Mouse (Mus musculus) CD4-positive, CD25-positive, alpha-beta regulatory T cell, adult 4 months (primary cell): ENCODE results near the gene G3bp2. TPM values are rescaled to one million over a fixed set of nuclear protein-coding genes. Genes with fewer than 3 reads are reported as not detected.
"Not testable (repeated sequence)": the region's sequence is repeated elsewhere in the genome, so short reads cannot be mapped to it uniquely, and the experiment has no call there.

ENCODE experiments used
- ATAC-seq: one replicate; pipeline ENCODE4 v1.8.0; 2017
- polyA plus RNA-seq, 2 experiments: library from polyadenylated mRNA; unstranded; fragments of 100-300 nt; shearing (Covaris generic); gene quantifications; one replicate each; pipeline ENCODE4 v1.2.1; 2017

The G3bp2 gene
- polyA plus RNA-seq, result 100 to 1,000 TPM; 210 to 252 TPM

DNA sequence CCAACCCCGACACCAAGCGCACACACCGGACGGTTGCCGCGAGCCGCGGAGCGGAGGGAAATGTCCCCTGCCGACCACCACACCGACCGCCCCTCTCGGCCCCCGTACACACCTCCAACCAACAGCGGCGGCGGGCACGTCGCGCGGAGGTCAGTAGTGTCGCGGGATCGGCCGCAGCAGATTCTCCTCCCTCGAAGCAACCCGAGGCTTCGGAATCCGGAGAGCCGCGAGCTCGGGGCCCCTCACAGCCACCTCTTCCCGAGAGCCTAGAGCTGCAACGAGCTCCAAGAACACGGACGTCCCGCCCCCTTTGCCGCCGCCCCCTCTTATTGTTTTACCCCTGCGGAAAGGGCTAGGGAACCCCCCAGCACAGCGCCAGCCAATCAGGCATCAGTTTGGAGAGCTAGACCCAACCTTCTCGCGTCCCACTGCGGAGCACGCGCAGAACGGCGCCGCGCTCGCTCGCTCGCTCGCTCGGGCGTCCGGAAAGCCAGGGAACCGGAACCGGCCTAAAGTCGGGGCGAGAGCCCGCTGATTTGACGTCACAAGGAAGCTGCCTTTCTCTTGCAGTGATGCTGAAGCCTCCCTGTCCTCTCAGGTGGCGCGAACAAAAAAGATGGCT is at the start of gene G3bp2:
TSS of gene G3bp2 (minus strand) at position 303 of the 622 bp plus-strand sequence.
- peak; percentile 92 for ATAC-seq

DNA sequence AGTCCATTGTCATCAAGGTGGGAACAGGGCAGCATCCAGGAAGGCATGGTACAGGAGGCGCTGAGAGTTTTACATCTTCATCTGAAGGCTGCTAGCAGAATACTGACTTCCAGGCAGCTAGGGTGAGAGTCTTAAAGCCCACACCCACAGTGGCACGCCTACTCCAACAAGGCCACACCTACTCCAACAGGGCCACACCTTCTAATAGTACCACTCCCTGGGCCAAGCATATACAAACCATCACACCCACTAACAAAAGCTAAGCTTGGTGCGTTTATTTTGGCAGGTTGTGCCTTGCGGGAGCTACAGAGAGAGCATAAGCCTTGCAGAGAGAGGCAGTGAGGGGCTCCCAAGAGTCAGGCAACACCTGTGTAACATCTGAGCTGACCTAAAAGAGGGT is 49.5 kb upstream of the G3bp2 start:
- not testable (repeated sequence) for ATAC-seq

DNA sequence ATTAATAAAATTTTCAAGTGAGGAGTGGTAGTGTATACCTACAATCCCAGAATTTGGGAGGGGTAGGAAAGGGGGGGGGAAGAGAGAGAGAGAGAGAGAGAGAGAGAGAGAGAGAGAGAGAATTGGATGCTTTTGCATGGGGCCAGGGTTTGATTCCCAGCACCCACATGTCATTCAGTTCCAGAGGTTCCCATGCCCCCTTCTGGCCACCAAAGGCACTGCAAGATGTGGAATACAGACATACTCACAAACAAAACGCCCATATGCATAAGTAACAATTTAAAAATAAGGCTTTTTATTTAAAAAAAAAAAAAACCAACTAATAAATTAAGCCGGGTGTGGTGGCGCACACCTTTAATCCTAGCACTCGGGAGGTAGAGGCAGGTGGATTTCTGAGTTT is 48.6 kb upstream of the G3bp2 start:
- ATAC-seq, result no peak

DNA sequence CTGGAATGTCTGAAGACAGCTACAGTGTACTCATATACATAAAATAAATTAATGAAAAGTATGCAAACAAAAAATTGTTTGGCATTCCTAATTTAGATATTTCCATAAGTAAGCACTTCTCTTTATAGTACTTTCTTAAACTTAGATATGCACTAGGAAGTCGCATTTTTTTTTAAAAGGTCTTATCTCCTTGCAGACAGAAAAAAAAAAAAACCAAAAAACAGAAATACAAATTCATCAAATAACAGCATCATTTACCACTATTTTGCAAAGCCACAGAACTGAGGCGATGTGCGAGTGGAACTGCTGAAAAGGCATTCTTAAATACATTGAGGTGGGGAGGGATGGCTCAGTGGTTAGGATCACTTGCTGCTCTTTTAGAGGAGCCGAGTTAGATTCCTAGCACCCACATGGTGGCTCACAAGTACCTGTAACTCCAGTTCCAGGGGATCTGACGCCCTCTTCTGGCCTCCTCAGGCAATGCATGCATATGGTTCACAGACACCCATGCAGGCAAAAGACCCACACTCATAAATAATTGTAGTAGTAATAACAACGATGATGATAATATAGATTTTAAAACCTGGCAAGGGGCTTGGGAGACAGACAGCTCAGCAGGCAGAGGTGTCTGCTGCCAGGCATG is 46.6 kb upstream of the G3bp2 start:
- ATAC-seq, result no peak

DNA sequence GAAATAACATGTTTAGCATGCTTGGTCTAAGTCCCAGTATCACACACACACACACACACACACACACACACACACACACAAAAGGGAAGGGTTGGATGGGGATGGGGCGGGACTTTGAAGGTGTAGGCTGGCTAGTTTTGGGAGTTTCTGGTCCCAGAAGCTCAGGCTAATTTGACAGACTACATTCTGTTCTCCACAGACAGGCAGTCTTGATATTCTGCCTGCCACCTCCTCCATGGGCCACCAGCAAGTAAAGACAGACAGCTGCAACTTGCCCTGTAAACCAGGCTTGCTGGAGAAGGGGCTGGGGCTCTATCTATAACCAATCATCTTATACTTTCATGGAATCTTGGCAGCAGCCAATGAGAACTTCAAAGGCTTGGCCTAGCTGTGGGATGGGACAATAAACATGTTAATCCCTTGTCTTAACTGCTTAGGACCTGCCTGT is 45.8 kb upstream of the G3bp2 start:
- ATAC-seq, result no peak

DNA sequence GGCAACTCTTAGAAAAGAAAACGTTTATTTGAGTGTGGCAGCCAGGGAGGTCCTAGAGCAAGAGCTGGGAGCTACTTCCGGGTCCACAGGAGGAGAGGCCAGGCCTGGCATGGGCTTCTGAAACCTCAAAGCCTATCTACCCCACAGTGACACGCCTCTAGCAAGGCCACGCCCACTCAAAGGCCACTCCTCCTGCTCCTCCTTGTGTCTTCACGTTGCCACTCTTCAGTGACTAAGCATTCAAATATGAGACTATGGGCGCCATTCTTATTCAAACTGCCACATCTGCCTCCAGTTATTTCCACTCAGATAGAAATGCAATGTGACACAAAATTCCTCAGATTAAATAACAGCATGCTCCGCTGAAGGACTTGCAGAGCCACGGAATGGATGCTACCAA is 45.1 kb upstream of the G3bp2 start:
- ATAC-seq, result no peak

DNA sequence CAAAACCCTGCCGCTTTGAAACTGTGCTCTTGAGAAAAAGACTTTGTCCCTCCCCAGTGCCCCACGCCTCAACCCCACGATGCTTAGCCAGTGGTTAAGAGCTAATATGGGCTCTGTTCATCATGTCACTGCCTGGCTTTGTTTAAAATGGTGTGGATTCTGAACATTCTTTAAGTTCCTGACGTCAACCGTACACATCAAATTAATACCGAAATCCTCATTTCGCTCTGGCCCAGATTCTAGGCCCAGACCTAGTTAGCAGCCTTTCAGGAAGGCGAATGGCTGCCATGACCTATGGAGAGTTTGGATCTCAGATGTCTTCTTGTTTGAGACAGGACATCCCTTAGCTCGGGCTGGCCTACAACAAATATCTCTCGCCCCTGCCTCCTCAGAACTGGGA is 44.2 kb upstream of the G3bp2 start:
- no peak for ATAC-seq

DNA sequence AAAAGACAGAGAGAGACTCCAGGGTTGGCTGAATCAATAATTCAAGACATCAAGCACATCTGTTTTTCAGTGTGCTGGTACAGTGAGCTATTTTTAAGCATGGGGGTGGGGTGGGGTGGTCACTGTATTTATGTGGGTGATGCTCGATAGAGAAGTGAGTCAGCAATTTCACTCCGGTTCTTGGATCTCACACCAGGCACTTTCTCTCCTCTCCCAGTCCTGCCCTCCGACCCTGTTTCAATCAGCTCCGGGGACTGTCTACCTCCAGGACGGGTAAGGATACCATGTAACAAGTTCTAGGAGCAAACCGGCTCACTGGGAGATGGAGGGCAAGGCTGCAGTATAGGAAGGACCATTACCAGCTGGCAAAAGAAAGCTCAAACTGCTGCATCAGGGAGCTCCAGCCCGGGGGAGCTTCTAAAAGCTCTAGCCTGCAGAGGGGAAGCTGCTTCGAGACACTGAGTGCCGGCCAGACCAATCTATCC is 43.7 kb upstream of the G3bp2 start:
- no peak for ATAC-seq

DNA sequence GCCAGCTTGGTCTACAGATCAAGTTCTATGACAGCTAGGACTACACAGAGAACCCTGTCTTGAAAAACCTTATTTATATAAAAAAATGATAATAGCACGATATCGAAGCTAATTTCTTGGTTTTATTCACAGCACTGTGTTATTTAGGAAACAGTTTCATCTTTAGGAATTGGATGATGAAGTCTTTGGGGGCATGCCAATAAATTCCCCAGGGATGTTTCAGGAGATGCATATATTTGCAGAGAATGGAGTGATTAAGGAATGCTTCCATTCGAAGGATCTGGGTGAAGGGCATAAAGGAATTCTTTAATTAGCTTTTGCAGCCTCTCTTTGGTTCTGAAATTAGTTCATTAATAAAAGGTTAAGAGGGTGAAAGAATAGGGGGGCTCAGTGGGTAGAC is 41.9 kb upstream of the G3bp2 start:
- ATAC-seq, result no peak

DNA sequence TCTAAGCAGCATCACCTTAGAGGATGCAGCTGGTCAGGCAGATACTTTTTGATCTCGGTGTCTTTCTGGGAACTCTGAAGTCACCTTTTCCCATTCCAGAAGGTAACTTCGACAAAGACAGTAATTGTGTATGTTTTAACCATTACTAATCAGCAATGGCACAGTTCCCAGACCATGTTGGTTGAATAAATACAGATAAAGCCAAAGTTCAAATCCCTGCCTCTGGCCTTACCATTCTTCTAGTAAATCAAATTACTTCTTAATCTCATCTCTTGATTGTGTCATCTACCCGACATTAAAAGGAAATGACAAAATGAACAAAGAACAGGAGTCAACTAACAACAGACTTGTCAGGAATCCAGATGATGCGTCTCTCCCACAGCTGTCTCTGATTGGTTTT is 38.1 kb upstream of the G3bp2 start:
- ATAC-seq, result no peak

DNA sequence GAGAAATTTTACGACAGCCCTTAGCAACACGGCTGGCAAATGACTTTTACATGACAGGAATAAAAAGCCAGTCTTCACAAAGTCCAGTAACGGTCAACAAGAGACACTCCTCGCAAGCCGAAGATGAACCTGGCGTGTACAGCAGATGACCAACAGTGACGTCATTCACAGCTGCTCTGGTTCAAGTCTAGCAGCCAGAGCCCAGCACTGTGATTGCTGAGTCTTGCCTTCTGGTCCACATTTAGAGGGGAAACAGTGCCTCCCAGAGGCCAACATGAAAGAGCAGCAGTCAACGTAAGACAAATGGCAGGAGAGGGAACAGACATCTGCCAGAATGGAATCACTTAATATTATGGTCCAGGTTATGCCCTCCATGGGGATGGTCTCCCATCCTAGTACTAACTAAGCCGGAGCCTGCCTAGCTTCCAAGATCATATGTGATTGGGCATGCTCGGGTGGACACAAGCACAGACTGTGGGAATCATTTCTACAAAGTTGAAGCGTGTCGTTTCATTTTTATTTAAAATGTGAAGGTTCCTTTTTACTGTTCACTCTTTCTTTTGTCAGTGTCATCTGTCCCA is 34.4 kb upstream of the G3bp2 start:
- ATAC-seq, result peak; percentile 100

DNA sequence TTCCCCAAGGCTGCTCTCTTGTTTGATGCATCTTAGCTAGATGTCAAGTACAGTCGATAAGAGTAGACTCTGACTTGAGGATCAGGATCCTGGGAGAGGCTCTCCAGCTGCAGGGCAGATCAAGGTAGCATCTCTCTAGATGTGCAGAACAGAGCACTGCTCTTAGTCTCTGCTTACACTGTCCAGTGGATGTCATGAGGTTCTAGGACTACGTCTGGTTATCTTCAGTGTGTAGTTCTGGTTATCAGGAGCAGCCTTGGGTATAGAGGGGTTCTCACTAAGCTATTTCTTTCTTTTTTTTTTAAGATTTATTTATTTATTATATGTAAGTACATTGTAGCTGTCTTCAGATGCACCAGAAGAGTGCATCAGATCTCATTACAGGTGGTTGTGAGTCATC is 31.4 kb upstream of the G3bp2 start:
- ATAC-seq, result no peak

DNA sequence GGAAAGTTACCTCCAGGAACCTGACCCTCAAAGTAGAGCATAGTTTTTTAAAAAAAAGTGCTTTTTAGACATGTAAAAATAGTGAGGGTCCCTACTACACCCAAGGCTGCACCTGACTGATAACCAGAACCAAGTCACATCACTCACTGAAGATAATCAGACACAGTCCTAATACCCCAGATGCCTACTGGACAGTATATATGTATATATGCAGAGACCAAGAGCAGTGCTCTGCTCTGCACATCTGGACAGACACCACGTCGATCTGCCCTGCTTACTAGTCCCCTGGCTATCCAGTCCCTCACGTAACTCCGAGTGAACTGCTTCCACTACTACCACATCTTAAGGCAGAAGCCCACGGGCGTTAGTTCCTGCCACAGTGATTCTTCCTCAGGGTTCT is 30.7 kb upstream of the G3bp2 start:
- ATAC-seq, result no peak

DNA sequence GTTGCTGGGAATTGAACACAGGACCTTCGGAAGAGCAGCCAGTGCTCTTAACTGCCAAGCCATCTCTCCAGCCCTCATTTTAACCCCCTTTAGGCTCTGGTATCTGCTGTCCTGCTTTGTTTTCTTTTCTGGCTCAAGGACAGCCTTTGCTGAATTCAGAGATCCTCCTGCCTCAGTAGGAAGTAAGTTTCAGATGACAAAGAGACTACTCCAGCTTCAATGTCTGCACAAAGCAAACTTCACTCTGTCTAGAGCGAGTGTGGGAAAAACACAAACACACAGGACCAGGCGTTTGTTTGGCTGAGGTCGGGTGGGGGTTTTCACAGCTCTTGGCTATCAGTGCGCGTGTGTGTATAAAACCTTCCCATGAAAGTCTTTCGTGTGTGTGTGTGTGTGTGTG is 30.0 kb upstream of the G3bp2 start:
- ATAC-seq, result no peak

DNA sequence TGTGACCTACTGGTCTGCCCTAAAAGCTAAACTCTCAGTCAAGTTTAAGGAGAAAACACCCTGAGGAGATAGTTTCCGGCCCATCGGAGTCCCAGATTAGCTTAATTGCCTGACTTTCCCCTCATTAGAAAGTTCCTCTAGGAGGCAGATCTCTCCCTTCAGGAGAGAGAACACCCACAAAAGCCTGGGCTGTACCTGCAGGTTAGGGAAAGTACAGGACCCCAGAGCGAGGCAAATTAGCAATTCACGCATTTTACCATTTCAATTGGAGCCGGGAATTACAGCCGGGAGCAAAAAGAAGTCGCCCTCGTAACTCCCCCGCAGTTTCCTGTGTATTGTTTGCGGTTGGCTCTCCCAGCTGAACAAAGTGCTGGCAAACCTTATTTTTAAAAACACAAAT is 29.1 kb upstream of the G3bp2 start:
- no peak for ATAC-seq

DNA sequence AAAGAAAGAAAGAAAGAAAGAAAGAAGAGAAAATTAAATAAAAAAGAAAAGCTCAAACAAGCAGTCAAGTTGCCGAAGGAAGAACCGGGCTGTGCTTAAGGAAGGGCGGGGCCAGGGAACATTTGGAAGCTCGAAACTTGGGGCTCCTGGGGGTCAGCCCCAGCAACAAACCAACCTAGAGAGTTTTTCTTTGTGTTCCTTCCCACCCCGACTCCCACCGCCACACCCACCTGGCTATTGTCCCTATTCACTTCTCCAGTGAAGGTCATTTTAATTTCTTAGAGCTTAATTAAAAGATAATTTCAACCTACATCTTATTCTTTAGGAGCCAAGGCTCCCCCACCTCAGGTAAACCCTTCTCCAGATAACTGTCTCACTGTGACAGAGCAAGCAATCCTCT is 28.7 kb upstream of the G3bp2 start:
- no peak for ATAC-seq

DNA sequence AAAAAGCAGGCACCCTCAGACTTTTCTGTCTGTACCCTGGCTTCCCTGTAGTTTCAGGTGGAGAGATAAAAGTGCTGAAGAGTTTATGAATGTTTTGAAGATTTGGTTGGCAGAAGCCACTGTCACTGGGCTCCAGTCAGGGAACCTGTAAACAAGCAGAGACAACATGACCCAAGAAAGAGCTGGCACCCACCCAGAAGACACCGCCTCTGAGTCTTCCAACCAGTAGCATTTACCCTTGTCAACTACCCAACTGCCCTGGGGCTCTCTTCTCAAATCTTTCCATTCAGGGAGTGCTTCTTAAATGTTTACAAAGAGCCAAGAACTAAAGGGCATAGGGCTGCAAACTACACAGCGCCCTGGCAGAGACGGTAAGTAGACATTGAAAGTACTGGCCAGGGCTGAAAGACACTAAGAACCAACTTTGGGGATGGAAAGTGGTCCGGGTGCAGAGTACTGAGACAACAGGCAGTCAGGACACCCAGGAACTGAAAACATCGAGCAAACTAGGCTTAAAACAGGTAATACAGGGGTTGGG is 27.4 kb upstream of the G3bp2 start:
- no peak for ATAC-seq

DNA sequence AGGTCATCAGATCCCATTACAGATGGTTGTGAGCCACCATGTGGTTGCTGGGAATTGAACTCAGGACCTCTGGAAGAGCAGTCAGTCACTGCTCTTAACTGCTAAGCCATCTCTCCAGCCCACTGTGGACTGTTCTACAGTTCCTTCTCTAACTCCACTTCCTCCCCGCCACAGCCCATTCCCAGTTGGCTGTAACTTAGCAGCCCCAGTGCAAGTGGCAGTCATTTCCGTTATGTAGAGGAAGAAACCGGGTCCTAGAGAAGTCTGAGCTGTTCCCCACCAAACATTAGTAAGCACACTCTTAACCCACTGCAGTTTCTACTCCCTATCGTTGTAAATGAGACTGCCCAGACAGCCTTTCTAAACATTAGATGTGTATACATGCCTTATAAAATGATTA is 23.8 kb upstream of the G3bp2 start:
- ATAC-seq, result no peak

DNA sequence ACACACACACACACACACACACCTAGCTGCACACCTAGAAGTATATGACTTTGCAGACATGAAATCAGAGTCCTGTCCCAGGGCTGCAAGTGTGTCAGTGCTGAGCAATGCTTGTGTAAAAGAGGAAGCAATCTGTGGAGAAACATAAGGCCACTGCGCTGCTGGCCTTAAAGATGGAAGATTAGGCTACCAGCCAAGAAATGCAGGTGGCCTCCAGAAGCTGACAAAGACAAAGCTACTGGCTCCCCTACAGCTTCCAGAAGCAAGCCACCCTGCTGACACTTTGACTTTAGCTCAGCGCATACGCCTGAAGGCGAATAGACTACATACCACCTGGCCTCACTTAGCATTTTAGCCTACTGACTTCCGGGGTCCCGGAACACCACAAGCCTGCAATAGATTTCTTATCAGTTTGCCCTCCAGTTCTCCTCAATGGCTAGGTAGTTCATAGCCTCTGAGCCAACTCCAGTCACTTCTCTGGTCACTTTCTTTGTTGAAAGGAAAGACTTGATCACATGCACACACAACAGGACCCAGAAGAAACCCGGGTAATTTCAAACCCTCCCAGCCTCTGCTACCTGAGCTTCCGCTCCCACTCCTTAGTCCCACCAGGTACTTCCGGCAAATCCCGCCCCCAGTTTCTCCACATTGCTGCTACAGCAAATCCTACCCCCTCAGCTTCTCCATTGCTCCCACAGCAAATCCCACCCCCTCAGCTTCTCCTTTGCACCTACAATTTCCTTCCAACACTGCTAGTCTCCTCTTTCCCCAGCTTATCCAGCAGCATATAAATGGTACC is 23.0 kb upstream of the G3bp2 start:
- peak; percentile 43 for ATAC-seq

DNA sequence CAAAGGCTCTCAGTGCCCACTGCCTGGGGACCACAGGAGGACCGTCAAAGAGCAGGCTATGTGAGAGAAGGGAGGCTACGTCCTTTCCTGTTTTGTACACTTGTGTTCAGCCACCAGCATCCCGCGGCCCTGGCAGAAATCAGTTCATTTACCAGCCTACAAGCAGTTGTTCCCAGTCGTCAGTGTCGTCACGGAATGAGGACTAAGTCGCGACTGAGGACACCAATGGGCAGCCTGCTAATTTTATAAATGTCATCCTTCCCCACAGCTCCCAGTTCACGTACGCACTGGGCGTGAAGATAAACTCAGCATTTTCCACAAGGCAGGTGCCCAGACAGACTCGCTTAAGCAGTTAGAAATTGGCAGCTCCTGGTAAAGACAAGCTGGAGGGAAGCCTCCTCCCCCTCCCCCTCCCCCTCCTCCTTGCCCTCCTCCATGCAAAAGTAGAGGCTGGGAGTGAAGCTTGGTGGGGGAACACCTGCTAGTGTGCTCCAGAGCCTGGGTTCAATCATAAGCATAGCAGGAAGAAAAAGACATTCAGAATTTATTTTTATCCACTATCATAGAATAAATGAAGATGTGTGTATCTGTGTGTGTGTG is 20.4 kb upstream of the G3bp2 start:
- ATAC-seq, result no peak

DNA sequence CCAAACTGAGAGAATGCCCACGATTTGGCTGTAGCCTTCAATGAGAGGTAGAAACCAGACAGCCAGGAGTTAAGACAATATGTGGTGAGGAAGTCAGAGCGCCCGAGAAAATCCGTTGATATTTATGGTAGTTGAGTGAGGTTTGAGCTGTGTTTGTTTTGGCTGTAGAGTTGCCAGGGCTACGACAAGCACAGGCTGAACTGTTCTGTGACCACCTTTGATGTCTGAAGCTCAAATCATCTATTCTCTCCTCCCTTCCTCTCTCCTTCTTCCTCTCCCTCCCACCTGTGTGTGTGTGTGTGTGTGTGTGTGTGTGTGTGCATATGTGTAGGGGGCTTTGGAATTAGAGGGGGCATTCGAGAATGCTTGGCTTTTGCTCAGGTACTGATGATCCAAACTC is 19.5 kb upstream of the G3bp2 start:
- ATAC-seq, result peak; percentile 78

DNA sequence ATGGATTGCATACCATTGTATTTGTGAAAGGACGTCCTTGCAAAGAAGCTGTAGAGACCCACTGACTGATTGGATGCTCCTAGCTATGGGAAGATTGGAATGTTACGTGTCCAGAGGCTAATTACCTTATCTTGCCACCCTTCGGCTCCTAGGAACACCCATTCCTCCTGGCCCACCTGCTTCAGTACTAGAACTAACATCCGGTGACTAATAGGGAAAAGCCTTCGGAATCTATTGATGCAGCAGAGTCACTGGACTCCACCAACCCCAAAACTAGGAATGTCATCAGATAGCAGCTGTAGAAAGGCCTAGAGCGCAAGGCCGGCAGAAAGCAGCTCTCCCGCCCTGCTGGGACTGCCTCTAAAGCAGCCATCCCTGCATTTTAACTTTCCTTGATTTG is 18.1 kb upstream of the G3bp2 start:
- no peak for ATAC-seq
